Mouse (Mus musculus): ENCODE results near the gene Mcat. TPM values are rescaled to one million over a fixed set of nuclear protein-coding genes. Genes with fewer than 3 reads are reported as not detected.

The Mcat gene
- polyA plus RNA-seq (2017; shearing (Covaris generic)) = 32.6 TPM

DNA sequence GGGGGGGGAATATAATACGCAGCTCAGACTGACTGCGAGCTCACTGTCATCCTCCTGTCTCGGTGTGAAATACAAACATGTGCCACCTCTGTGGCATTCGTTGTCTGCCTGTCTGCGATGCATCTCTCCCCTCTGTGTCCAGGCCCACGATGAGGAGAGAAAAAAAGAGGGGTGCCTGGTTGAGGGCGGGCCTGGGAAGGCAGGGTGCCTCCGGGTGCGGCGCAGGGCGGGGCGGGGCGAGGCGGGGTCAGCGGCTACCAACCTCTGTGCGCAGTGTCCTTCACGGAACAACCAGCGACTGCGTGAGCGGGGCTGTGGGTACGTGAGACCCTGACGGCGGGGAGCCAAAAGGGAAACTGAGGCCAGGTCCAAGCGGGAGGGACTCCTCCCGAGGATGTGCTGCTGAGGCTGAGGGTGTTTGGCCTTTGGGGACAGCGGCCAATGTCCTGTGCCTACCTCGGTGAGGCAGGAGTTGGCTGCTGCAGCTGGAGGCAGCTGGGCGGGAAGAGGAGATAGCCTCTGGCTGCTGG lies at the start of gene Mcat, which contains the start of gene Tspo:
TSS of gene Mcat (minus strand) at position 461 of the 530 bp plus-strand sequence.
TSS of gene Tspo (plus strand) at position 266 of the 530 bp plus-strand sequence.

DNA sequence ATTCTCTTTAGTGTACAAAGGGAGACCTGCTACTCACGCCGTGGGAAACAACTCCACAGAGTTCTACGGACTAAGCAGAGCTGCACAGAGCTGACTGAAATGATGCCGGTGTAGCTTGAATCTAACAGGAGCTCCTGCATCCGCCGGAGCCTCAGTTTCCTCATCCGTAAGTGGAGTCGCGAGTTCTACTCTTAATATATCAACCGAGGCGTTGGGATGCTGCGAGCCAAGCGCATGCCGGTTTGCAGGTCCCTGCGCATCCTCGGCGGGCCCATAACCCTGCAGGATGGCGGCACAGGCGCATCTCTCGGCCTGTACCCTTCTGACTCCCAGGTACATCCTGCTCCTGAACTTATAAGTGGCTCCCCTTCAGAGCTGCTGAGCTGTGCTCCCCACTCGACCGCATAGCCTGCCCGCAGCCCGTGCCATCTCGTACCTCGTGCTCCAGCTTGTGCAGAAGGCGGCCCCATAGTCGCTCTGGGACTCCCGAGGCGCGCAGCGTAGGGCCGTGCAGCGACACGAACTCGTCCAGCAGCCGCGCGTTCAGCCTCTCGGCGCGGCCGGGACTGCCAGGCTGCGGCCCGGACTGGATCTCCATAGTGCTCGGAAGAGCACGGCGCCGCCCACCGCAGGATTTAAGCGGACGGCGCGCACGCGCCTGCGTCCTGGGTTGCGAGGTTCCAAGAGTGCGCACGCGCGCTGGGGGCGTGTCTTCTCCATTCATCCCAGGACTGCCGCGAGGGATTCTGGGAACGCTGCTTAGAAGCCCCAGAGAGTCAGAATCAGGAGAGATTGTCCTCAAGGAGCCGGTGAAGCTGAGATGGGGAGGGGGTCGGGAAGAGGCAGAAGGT lies 31.2 kb upstream of the Mcat start, which contains the start of gene Ttll12:
TSS of gene Ttll12 (minus strand) at position 645 of the 851 bp plus-strand sequence.

DNA sequence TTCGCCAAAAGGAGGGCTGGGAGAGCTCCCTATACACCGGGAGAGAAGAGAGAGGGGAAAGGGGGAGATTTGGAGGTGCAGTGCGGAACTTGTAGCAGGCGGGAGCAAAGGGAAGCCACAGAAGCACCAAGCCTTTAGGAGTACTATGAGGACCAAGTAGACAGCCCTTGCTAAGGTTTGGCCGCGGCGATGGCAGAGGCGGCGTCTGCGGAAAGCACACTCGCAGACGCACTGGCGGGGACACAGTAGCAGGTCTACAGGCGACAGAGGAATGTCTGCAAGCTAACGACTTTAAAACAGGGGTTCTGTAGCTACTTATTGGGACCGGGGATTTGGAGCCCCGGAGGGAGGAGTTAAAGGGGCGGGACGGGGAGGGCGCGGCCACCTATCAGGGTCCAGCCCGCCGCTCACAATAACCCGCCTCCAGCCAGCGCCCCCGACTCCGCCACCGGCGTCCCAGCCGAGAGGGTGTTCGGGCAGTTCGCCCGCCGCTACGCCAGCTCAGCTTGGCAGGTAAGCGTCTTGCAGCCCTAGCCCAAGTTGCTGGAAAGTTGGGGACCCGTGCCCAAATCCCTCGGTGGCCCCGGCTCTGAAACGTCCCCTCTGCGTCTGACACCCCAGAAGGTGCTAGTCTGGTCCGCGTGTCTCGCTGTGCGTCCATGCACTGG lies 37.0 kb downstream of the Mcat start, which contains the start of gene Bik:
TSS of gene Bik (plus strand) at position 439 of the 668 bp plus-strand sequence.

DNA sequence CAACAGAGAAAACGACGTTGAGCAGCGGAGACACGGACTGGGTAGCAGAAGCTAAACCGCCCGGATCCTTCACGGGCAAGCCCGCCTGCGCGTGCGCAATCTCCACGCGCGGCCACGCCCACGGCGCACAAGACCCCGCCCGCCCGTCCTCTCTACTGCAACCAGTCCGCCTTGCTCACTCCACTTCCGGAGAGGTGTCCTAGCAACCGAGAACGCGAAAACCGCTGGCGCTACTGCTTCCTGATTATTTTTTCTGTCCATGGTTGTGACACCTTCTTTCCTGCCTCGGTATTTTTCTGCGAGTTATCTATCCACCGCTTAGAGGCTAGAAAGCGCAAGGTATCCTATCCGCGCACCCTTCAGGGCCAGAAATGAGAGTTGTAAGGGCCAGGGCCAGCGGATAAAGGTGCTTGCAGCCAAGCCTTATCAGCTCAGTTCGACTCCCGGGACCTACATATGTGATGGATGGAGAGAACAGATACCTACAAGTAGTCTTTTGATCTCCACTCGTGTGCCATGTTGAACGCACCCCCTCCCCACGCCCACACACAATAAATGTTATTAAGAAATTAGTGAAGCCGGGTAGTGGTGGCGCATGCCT lies 52.7 kb downstream of the Mcat start, which contains the start of gene Ttll1:
TSS of gene Ttll1 (minus strand) at position 89 of the 601 bp plus-strand sequence.

Other genes with a start within 250 kb of the Mcat start
- 10.5 TPM for gene Arfgap3, start 213.5 kb downstream of the Mcat start, polyA plus RNA-seq (2017; shearing (Covaris generic))
- 43.4 TPM for gene Pacsin2, start 99.2 kb downstream of the Mcat start, polyA plus RNA-seq (2017; shearing (Covaris generic))
- gene Ttll1, start 52.9 kb downstream of the Mcat start, polyA plus RNA-seq (2017; shearing (Covaris generic)) = 12.3 TPM
- 1.5 TPM for gene Bik, start 36.9 kb downstream of the Mcat start, polyA plus RNA-seq (2017; shearing (Covaris generic))
- 292 TPM for gene Tspo, start 195 bp downstream of the Mcat start, polyA plus RNA-seq (2017; shearing (Covaris generic))
- gene Ttll12, start 31.4 kb upstream of the Mcat start, polyA plus RNA-seq (2017; shearing (Covaris generic)) = 17.7 TPM
- not detected for gene Scube1, start 161.2 kb upstream of the Mcat start, polyA plus RNA-seq (2017; shearing (Covaris generic))
- gene Mpped1, start 215.7 kb upstream of the Mcat start, polyA plus RNA-seq (2017; shearing (Covaris generic)) = not detected

Measured in CD4-positive, CD25-positive, alpha-beta regulatory T cell (primary cell).